Mouse (Mus musculus): Measurements from ENCODE around the gene Fetub. TPM values are rescaled to one million over a fixed set of nuclear protein-coding genes. Genes with fewer than 3 reads are reported as not detected.

The Fetub gene
- polyA plus RNA-seq, 1 experiment from 2014 or later: not detected

DNA sequence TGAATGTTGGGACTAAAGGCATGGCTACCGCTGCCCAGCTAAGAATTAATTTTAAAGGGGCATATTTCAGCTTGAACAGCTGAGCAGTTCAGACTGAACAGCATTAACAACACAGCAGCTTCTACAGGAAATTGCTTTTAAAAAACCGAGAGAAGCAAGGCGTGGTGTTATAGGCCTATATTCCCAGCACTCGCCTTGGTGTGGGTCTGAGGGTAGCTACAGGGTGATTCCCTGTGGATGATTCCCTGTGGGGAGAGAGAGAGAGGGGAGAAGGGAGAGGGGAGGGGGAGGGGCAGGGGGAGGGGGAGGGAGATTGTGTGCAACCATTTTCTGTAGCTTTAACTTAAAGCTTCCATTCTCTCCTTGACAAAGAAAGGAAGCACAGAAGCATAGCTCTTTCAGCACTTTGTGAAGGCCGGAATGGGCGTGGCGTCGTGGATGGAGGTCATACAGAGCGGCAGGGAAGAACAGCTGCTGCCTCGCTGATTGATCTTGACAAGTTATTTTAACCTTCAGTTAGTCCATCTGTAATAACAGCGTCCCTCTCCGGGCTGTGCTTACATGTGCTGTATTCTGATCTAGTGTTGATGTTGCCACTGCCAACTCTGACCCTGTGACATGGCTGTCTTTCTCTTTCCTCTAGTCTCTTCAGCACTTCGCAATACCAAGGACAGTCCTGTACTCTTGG is 37.4 kb downstream of the Fetub start:
- no peaks in the 10 kb centered on the region for H3K36me3 ChIP-seq
- no peak overlapping the region for H3K27ac ChIP-seq
- no peaks in the 10 kb centered on the region for H3K27me3 ChIP-seq (ENCODE audit: low read depth, poor library complexity, severe bottlenecking)
- WGBS: 76% methylated on average over 13 of the region's 13 CpGs
- 0 out of 2 replicates have a peak, but pooled peaks cover 5% of the 10 kb centered on the region for H3K4me1 ChIP-seq
- no peaks in the 10 kb centered on the region for H3K9me3 ChIP-seq (replicated peaks)
- no peak overlapping the region for H3K4me3 ChIP-seq
- no peak for DNase-seq (ENCODE audit: low spot score)

DNA sequence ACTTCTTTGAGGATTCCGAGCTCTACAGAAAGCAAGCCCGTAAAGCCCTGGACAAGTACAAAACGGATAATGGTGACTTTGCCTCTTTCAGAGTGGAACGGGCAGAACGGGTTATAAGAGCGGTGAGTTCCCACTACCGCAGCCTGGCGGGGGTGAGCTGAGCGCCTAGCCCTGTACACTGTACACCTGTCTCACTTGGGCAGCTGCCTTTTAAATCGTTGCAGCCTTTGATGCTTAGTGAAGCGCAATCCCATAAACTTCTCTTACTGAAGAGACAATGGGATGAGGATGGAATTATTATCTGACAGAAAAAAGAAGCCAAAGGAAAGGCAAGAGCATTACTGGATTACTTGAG is 37.9 kb downstream of the Fetub start:
- no peaks in the 10 kb centered on the region for H3K36me3 ChIP-seq
- no peak for DNase-seq (ENCODE audit: low spot score)
- H3K4me1 ChIP-seq: 0 out of 2 replicates have a peak, but pooled peaks cover 5% of the 10 kb centered on the region
- WGBS: 88% methylated on average over 11 of the region's 11 CpGs
- H3K27ac ChIP-seq: no peak overlapping the region
- no peak overlapping the region for H3K4me3 ChIP-seq
- H3K27me3 ChIP-seq (ENCODE audit: low read depth, poor library complexity, severe bottlenecking): no peaks in the 10 kb centered on the region
- H3K9me3 ChIP-seq (replicated peaks): no peaks in the 10 kb centered on the region

DNA sequence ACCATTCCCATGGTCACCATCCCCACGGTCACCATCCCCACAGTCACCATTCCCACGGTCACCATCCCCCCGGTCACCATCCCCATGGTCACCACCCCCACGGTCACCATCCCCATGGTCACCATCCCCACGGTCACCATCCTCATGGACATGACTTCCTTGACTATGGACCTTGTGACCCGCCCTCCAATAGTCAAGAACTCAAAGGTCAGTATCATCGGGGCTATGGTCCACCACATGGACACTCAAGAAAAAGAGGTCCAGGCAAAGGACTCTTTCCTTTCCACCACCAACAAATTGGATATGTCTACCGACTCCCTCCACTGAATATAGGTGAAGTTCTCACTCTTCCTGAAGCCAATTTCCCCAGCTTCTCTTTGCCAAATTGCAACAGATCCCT is 42.9 kb downstream of the Fetub start:
- Histone ChIP-seq H3K27me3 (ENCODE audit: low read depth, poor library complexity, severe bottlenecking) (no peaks in the 10 kb centered on the region), H3K36me3 (no peaks in the 10 kb centered on the region), H3K4me1 (no peaks in the 10 kb centered on the region), H3K27ac (no peak overlapping the region), H3K9me3 (replicated peaks) (no peaks in the 10 kb centered on the region), H3K4me3 (no peak overlapping the region)
- no peak for DNase-seq (ENCODE audit: low spot score)
- WGBS: 96% methylated on average over 8 of the region's 8 CpGs

DNA sequence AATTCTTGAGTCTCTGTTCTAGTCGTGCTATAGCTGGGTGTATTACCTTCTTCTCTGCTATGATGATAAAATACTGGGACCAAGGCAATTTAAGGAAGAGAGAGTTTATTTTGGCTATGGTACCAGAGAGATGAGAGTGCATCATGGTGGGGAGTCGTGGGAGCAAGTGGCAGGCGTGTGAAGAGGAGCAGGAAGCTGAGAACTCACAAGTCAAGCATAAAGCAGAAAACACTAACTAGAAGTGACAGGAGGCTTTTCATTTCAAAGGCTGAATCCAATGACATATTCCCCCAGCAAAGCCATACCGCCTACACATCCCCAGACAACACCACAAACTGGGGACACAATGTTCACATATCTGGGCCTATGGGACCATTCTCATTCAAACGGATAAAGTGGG is 44.1 kb downstream of the Fetub start:
- Histone ChIP-seq H3K4me3 (no peak overlapping the region), H3K36me3 (no peaks in the 10 kb centered on the region), H3K9me3 (replicated peaks) (no peaks in the 10 kb centered on the region), H3K4me1 (no peaks in the 10 kb centered on the region), H3K27ac (no peak overlapping the region), H3K27me3 (ENCODE audit: low read depth, poor library complexity, severe bottlenecking) (no peaks in the 10 kb centered on the region)
- 87% methylated on average over 5 of the region's 5 CpGs for WGBS
- no peak for DNase-seq (ENCODE audit: low spot score)

DNA sequence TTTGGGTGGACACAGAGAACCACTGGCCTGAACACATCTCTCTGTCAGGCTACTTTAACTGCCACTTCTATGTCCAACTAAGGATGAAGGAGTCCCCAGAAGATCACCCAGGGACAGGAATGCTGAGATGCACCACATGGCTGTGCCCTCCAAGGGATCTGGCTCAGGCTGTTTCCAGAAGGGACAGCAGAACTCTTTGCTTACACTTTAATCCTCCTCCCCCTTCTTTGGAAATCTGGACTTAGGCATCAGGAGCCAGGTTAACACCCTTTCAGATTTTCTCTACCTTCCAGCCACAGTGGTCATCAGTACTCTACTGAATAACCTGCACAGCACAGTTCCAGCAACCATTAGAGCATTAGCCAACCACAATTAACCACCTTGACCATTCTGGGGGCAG is 45.2 kb downstream of the Fetub start:
- Histone ChIP-seq H3K4me1 (no peaks in the 10 kb centered on the region), H3K27me3 (ENCODE audit: low read depth, poor library complexity, severe bottlenecking) (no peaks in the 10 kb centered on the region), H3K9me3 (replicated peaks) (no peaks in the 10 kb centered on the region), H3K27ac (no peak overlapping the region), H3K4me3 (no peak overlapping the region), H3K36me3 (no peaks in the 10 kb centered on the region)
- DNase-seq (ENCODE audit: low spot score): no peak

DNA sequence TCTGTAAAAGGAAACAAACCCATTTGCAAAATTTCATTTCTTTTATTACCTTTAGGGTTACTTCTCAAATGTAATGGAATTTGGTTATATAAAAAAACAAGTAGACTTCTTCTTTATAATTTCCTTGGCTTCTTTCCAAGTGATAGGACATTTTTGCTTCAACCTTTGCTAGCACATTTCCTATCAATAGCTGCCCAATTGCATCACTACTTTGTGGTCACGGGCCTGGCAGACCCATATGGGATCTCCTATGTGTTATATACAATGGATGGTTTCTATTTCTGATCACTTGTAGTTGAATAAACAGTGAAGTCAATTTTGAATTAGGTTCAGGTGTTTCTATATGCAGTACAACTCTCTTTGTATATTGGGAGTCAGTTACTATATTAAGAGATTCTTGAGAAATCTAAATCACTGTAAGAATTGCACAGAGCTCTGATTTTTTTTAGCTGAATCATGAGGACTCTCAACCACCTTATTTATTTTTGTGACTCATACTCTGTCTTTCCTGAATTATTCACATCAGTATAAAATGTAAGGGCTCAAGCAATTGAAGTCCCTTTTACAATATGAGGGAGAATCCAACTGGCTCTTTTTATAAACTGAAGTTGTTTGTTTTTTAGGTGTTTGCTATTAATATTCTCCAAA is 49.4 kb downstream of the Fetub start:
- Histone ChIP-seq H3K27ac (no peak overlapping the region), H3K4me1 (no peaks in the 10 kb centered on the region), H3K27me3 (ENCODE audit: low read depth, poor library complexity, severe bottlenecking) (no peaks in the 10 kb centered on the region), H3K9me3 (replicated peaks) (no peaks in the 10 kb centered on the region), H3K4me3 (no peak overlapping the region), H3K36me3 (no peaks in the 10 kb centered on the region)
- WGBS: 79% methylated on average over 1 of the region's 1 CpGs
- DNase-seq (ENCODE audit: low spot score): no peak

Other genes with a start within 250 kb of the Fetub start
- gene Crygs, start 106.8 kb upstream of the Fetub start, polyA plus RNA-seq (2016; fragmentation: Nextera tagmentation; extraction: Ambion mirVana): not detected in 2 replicates
- gene Tbccd1, start 60.7 kb upstream of the Fetub start, polyA plus RNA-seq (2016; fragmentation: Nextera tagmentation; extraction: Ambion mirVana): 36.2 and 37.1 TPM in 2 replicates
- 98.1 and 106 TPM in 2 replicates for gene Dnajb11, start 60.5 kb upstream of the Fetub start, polyA plus RNA-seq (2016; fragmentation: Nextera tagmentation; extraction: Ambion mirVana)
- gene Ahsg, start 27.1 kb upstream of the Fetub start, polyA plus RNA-seq (2016; fragmentation: Nextera tagmentation; extraction: Ambion mirVana): not detected in 2 replicates
- gene Hrg, start 32.7 kb downstream of the Fetub start, polyA plus RNA-seq (2016; fragmentation: Nextera tagmentation; extraction: Ambion mirVana): not detected in 2 replicates
- gene Kng2, start 111.1 kb downstream of the Fetub start, polyA plus RNA-seq (2016; fragmentation: Nextera tagmentation; extraction: Ambion mirVana): not detected in 2 replicates
- 0.11 TPM in 1 of 2 replicates, not detected in the other for gene Kng1, start 139.5 kb downstream of the Fetub start, polyA plus RNA-seq (2016; fragmentation: Nextera tagmentation; extraction: Ambion mirVana)
- gene Eif4a2, start 189.1 kb downstream of the Fetub start, polyA plus RNA-seq (2016; fragmentation: Nextera tagmentation; extraction: Ambion mirVana): 161 and 181 TPM in 2 replicates
- gene Rfc4, start 209.4 kb downstream of the Fetub start, polyA plus RNA-seq (2016; fragmentation: Nextera tagmentation; extraction: Ambion mirVana): 226 and 229 TPM in 2 replicates
- gene Adipoq, start 228.2 kb downstream of the Fetub start, polyA plus RNA-seq (2016; fragmentation: Nextera tagmentation; extraction: Ambion mirVana): not detected in 2 replicates

All from limb, embryonic 10.5 days (tissue).